Mouse (Mus musculus) liver, postnatal 0 days (tissue): ENCODE results near the gene Syne3.

Experiments used
- CTCF ChIP-seq: sonication (generic); IDR thresholded peaks from 2 replicates; pipeline ENCODE4 v1.5.1; 2016; ENCODE audit warnings: antibody characterized with exemption, low read depth
- EP300 ChIP-seq: IDR thresholded peaks from 2 replicates; pipeline ENCODE4 v1.6.1; 2016; ENCODE audit warnings: antibody characterized with exemption, low read depth, mild to moderate bottlenecking

- TF ChIP-seq CTCF (no peak), EP300 (no peak)
Measured at GRCm38 (mm10) chr12:104896640-104897039, 113.0 kb downstream of the Syne3 start.
